Mouse (Mus musculus): ENCODE data around the gene 1700069L16Rik.

DNA sequence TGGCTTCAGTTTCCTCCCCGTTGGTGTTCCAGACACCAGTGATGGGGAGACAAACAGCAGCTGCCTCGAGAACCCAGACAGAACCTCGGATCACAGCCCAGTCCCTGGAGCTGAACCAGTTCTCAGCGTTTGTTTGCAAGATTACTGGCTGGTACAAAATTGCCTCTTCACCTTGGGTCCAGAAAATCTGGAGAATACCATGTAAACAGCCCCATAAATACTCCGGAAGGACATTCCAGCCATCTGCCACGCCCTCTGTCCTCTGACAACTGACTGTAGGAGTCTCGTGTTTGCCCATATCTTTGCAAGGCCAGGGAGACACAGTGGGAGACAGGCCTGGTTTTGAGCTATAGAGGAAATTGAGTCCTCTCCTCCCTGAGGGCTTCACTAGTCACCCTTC, 49.7 kb downstream of the 1700069L16Rik start:
- TF ChIP-seq CTCF (IDR thresholded peaks at IDR 0.05; ENCODE audit: low read depth) (no peak), EP300 (IDR thresholded peaks at IDR 0.05; ENCODE audit: low read depth) (no peak)
